In the genomic region with DNA sequence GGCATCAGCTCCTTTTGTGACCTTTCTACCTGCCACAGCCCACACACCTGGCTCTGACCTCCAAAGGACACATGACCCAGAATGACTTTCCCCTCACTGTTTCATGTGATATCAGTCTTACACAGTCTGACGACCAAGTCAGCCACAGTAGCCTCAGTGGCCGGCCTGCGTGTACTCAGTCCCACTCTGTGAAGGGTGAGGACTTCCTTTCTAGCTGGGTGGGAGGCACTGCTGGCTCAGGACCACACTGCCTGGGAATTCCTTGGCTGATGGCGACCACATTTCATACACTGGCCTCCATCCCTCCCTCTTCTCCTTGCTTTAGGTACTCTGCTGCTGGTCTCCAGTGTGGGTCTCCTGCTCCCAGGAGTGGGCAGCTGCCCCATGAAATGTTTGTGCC, we compare ENCODE assay signal across 31 mouse cellular contexts. TPM values are rescaled to one million over a fixed set of nuclear protein-coding genes. Genes with fewer than 3 reads are reported as not detected.
"Had no signal": no experiment of that assay in that cellular context is flagged by ENCODE, and none has a peak within 500 bp of the region (broad histone marks: within the 10 kb centered on the region; RNA-seq: fewer than 3 reads in every experiment).

No protein-coding gene starts in this region.

- H3K36me3 ChIP-seq: heart, embryonic 13.5 days; heart, embryonic 15.5 days; hindbrain, embryonic 13.5 days; hindbrain, embryonic 15.5 days; kidney, embryonic 15.5 days; limb, embryonic 13.5 days; limb, embryonic 15.5 days; liver, embryonic 12.5 days had no signal

- H3K4me2 ChIP-seq: heart, embryonic 11.5 days; heart, embryonic 13.5 days; heart, embryonic 15.5 days; hindbrain, embryonic 13.5 days; hindbrain, embryonic 15.5 days; kidney, embryonic 15.5 days; limb, embryonic 13.5 days; limb, embryonic 15.5 days; liver, embryonic 12.5 days had no signal

- H3K27me3 ChIP-seq: heart, embryonic 13.5 days; heart, embryonic 15.5 days; hindbrain, embryonic 13.5 days; hindbrain, embryonic 15.5 days; kidney, embryonic 15.5 days; limb, embryonic 13.5 days; limb, embryonic 15.5 days; liver, embryonic 12.5 days had no signal

- DNase-seq: forebrain, postnatal 0 days; gastrocnemius, postnatal 10 days; gastrocnemius, postnatal 25 days; kidney, adult 11 months; kidney, adult 2 months; kidney, adult 9 months; kidney, postnatal 14 days; kidney, postnatal 36 days; layer of hippocampus, adult 9-11 months; layer of hippocampus, postnatal 36 days; left cerebral cortex, postnatal 4 days had no signal

- H3K27ac ChIP-seq: heart, embryonic 13.5 days; heart, embryonic 15.5 days; hindbrain, embryonic 13.5 days; hindbrain, embryonic 15.5 days; hindbrain, postnatal 0 days; kidney, embryonic 15.5 days; kidney, postnatal 0 days; limb, embryonic 13.5 days; limb, embryonic 15.5 days; liver, embryonic 12.5 days had no signal

- H3K4me1 ChIP-seq: liver, embryonic 12.5 days had no signal

- H3K9ac ChIP-seq: forebrain, postnatal 0 days; heart, embryonic 13.5 days; heart, embryonic 15.5 days; hindbrain, embryonic 13.5 days; hindbrain, embryonic 15.5 days; kidney, embryonic 15.5 days; limb, embryonic 13.5 days; limb, embryonic 15.5 days; liver, embryonic 12.5 days had no signal

- ATAC-seq: forebrain, postnatal 0 days; hindbrain, postnatal 0 days; intestine, embryonic 16.5 days; liver, embryonic 12.5 days had no signal

- H3K9me3 ChIP-seq: heart, embryonic 13.5 days; heart, embryonic 15.5 days; hindbrain, embryonic 13.5 days; hindbrain, embryonic 15.5 days; kidney, embryonic 15.5 days; limb, embryonic 13.5 days; limb, embryonic 15.5 days; liver, embryonic 12.5 days had no signal

- H3K4me3 ChIP-seq: heart, embryonic 13.5 days; heart, embryonic 15.5 days; hindbrain, embryonic 13.5 days; hindbrain, embryonic 15.5 days; kidney, embryonic 15.5 days; limb, embryonic 13.5 days; limb, embryonic 15.5 days; liver, embryonic 12.5 days had no signal

RNA-seq across cellular contexts. Expression of a gene that starts 3.3 kb away (rescaled TPM):
- total RNA-seq: forebrain, postnatal 0 days; hematopoietic stem cell, adult 5-6 weeks; layer of hippocampus, adult 18-20 months; layer of hippocampus, adult 8-10 months; layer of hippocampus, postnatal 14 days; layer of hippocampus, postnatal 36 days; left cerebral cortex, adult 18-20 months; left cerebral cortex, postnatal 10 days; left cerebral cortex, postnatal 25 days; left cerebral cortex, postnatal 4 days had no signal
- polyA plus RNA-seq: intestine, embryonic 14.5 days; intestine, embryonic 16.5 days; liver, embryonic 12.5 days had no signal
